Mouse (Mus musculus): ENCODE data around the gene Ttc27.
A peak's percentile ranks its signal among the peaks of the same experiment; 100 is the strongest.

The Ttc27 gene

DNA sequence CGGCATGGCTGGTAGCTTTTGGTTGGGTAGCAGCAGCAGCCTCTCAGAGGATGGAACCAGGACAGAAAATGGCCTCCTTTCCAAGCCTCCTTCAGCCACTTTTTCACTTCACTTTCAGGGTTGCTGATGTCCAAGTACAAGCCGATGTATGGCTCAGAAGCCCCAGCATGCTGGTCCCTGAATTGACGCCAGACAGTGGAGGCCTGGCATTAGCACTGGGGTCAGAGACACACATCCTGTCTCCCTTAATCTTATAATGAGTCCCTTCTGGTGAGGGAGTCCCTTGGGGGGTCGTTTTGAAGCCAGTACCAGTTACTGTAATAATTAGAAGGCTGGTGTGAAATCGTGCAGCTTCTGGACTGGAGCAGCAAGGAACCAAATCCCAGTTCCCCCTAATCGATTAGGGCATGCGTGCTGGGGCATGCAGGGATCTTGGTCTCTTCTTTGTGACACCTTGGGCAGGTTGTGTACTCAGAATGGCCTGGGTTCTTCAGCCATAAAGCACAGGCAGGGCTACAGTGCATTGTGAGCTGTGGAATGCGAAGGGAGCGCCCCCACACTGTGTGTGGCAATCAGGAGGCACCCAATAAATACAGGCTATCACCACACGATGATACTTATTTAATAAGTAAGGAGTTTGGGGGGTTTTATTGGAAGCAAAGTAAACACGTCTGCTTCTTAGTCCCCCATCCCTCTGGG lies 171.5 kb downstream of the Ttc27 start:
- peak; percentile 28 for DNase-seq

DNA sequence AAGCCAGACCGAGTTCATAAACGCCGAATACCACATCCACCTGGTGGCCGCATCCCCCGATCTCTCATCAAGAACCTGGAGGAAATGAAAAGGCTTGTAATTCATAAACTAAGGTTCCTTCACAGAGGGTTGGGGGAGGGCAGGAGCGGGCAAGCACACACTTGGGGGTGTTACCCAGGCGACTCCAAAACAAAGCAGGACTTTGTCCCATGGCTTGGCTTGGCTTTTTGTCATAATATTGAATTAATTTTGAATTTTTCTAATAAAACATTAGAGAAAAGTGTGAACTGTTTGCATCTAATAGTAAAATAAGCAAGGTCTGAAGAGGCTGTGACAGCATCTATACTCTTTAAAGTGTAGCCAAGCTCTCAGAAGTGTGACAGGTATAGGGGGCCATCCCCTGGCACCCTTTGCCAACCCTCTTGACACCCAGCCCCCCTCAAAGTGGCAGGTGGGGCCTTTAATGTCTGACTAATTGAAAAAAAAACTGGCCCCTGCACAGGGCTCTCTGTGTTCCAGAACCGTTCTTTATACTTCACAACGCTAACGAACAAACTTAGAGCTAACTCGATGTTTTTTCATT lies 172.1 kb downstream of the Ttc27 start:
- DNase-seq: no peak

DNA sequence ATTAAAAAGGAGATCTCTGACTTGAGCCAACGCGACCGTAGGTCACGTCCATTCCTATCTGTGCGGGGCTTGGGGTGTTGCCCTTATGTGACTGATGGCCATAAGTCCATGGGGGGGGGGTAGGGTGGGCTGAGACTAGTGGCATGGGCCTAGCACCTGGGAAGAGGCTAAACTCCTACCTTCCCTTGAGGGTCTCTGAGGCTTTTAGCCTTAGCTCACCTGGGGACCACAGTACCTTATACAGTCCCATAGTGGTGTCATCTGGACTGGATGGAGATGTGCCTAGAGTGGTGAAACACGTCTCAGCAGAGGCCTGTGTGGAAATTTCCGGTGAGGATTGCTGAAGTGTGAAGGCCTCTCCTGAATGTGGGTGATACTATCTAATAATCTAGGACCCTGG lies 184.9 kb downstream of the Ttc27 start:
- DNase-seq: no peak

DNA sequence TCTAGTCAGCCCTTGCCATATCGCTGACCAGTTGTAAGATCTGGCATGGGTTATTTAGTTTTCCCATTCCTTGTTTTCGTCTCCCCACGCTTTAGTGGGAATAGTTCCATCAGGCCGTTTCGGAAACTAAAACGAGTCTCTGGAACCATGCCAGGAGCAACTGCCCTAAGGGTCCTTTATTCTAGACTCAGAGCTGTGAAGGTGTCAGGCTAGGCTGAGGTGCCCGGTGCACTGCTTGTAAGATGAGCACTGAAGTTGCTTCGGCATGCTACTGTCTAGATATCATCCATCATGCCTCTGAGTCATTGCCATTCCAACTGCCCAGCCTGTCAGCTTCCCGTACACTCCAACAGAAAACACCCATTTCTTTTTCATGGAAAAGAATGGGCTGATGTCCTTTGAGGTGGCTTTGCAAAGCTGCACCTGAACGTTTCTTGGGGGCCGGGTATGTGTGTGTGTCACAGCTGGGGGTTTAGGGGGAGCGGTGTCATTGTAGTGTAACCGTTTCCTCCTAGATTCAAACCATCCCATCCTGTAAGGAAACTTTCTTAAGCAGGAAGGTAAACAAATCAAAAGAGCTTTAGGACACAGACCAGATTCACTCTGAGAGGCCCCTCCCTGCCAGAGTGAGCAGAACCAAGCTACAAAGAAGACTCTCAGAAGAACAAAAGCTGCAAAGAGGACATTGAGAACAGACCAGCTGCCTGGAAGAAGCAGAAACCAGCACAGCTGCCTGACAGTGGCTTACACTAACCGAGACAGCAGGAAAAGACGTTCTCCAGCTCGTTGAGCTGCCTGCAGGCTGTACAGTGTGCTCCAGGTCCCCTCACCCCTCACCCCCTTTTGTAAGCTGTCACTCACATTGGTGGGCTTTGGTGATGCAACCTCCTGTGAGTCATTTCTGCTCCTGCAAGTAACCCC lies 186.1 kb downstream of the Ttc27 start:
- DNase-seq: peak; percentile 32

DNA sequence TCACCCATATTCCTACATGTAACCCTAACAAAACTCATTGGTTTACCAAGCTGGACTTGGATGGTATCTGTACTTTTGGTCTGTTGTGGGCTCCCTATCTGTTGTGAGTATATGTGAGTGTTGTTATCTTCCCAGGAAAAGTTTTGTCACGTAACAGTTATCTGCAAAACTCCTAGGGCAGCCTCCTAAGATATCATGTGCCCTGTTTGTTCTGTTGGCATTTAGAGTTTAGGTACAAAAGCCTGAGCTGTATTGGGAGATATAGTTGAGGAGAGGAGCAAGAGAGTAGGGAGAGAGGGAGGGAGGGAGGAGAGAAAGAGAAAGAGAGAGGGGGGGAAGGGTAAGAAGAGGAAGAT lies 186.8 kb downstream of the Ttc27 start:
- DNase-seq: no peak

DNA sequence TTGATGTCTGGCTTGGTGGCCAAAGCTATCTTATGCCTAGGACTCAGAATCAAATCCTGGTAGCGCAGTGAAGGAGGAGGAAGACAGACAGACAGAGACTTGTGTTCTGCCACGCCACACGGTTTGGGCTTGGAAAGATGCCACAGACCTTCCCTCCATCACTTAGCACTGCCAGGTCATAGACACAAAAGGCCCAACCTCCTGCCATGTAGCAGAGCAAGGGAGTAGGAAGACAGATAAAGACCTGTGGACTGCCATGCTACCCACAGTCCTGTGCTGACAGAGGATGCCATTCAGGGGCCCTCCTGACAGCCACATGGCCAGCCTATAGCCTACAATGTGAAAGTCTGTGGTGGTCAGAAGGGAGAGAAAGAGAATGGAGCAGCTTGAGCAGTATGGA lies 187.4 kb downstream of the Ttc27 start:
- no peak for DNase-seq

DNA sequence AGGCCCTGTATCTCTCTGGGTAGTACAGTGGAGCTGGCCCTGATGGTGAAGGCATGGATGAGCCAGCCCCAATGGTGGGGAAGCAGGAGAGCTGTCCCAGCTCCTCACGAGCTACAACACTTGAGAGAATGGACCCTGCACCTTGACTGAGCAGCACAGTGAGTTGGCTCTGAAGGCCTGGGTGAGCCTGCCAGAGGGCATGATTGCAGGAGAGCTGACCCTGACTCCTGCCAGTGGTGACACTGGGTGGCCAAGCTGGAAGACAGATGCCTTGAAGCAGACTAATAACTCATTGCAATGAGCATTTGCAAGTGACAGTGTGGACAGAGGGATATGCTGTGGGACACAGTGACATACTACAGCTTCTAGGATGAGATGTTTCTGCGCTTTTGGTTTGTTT lies 195.5 kb downstream of the Ttc27 start:
- DNase-seq: no peak
